Mouse (Mus musculus) adrenal gland, postnatal 36 days (tissue): Measurements from ENCODE around the gene Cdkl2. TPM values are rescaled to one million over a fixed set of nuclear protein-coding genes. Genes with fewer than 3 reads are reported as not detected.

Source experiments
- DNase-seq, 2 experiments: peaks; one replicate each; pipeline ENCODE4 v3.0.0; 2021; ENCODE audit warnings: mixed read lengths in 1 of 2
- long read RNA-seq, 2 experiments: library from polyadenylated mRNA; stranded (forward); transcript quantifications; one replicate each; pipeline ENCODE4 v2.0.0; 2021; ENCODE audit warnings: borderline sequencing depth in 2 of 2
- total RNA-seq, 2 experiments: library from RNA; stranded (reverse); gene quantifications; 2 replicates each; pipeline ENCODE4 v1.2.3; 2021

Gene Cdkl2
- total RNA-seq: 1 to 10 TPM; 4.9 to 6.5 TPM
- long read RNA-seq, experiment 1, full-length matches to known transcripts: 2 of 5 reads
- long read RNA-seq, experiment 1, partial matches to known transcripts: 2 of 5 reads
- long read RNA-seq, experiment 1, other reads (novel, unspliced or antisense): 1 of 5 reads
- long read RNA-seq, experiment 2, partial matches to known transcripts: 0 of 2 reads
- long read RNA-seq, experiment 2, other reads (novel, unspliced or antisense): 1 of 2 reads

GRCm38 (mm10) chr5:92043783-92044182 lies at the start of gene Cdkl2:
Gene Cdkl2, minus strand, starts transcription at chr5:92043883.
- DNase-seq: no peak

DNA sequence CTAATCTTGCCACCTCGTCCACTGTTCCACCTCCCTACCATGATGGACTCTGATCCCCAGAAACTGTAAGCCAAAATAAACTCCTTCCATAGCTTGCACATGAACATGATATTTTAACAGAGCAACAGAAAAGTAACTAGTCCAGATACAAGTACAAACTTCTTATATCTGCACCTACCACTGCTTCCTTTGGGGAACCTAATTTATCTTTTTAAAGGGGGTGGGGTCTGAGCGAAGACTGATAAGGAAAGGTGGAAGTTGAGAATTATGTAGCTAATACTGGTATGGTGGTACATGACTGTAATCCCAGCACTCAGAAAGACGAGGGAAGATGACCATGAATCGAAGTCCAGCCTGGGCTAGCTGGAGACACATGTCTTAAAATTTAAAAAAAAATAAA lies 43.8 kb upstream of the Cdkl2 start:
- no peak for DNase-seq

DNA sequence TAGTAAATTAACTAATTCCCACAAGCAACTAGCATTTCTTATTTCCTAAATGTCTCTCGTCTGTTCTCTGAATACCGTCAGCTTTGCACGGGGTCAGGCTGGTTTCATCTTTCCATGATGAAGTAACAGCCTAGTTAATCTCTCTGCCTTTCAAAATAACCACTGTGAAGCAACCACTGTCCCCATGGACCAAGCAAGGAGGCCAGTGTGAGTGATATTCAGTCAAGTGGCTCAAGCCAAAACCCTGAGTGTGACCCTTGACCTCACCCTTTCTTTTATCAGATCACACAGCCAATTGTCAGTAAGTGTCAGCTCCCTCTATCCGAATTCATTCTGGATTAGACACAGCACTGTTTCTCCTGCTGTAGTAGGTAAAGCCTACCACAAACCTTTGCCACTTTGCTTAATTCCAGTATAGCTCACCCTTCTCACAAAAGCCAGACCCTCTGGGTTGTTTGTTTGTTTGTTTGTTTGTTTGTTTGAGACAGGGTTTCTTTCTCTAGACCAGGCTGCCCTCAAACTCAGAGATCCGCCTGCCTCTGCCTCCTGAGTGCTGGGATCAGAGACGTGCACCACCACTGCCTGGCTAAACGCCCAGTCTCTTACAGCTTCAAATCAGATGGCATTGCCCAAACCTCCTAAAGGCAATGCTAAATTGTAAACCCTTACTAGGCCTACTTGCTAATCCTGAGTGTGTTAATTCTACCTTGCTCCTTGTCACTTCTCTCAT lies 42.3 kb upstream of the Cdkl2 start:
- DNase-seq: peak; percentile 34 to 52

DNA sequence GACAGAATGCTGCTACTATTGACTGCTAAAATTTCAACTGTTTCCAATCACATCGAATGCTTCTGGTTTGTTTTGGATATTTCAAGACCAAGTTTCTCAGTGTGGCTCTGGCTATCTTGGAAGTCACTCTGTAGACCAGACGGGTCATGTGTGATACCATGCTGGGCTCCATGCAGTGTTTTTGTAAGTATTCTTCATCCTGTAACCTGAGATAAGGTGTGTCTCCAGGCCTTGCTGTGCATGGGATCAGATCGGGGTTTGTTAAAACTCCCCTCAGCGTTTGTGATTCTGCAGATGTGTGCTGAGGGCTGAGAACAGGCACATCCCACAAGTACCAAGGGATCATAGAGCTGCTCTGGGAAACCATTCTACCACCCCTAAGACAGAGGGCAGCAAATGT lies 41.6 kb upstream of the Cdkl2 start:
- DNase-seq: no peak

DNA sequence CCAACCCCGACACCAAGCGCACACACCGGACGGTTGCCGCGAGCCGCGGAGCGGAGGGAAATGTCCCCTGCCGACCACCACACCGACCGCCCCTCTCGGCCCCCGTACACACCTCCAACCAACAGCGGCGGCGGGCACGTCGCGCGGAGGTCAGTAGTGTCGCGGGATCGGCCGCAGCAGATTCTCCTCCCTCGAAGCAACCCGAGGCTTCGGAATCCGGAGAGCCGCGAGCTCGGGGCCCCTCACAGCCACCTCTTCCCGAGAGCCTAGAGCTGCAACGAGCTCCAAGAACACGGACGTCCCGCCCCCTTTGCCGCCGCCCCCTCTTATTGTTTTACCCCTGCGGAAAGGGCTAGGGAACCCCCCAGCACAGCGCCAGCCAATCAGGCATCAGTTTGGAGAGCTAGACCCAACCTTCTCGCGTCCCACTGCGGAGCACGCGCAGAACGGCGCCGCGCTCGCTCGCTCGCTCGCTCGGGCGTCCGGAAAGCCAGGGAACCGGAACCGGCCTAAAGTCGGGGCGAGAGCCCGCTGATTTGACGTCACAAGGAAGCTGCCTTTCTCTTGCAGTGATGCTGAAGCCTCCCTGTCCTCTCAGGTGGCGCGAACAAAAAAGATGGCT lies 39.8 kb upstream of the Cdkl2 start, which contains the start of gene G3bp2:
TSS of gene G3bp2 (minus strand) at position 303 of the 622 bp plus-strand sequence.
- peak; percentile 98 for DNase-seq

DNA sequence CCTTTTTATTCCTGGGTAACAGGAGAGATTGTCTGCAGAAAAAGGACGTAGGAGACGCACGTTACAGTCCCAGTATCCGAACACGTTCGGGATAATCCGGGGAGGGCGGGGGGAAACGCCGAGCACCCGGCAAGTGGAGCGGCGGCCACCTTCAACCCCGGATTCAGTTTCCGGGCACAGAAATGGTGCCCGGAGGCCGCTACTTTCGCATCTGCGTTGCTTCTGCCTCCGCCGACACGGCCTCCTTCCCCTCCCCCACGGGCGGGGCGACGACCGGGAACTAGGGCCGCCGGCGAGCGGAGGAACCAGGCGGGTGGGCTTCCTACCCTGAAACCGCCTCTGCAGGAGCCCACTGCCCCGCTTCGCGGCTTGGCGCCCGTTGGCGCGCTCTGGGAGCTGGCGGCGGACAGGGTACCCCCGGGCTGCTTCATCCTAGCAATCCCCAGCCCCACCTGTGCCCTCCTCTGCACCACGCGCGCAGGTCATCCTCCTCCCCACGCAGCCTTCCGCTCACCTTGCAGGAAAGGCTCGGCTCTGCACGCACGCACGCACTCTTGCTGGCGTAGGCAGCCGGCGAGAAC lies 39.2 kb upstream of the Cdkl2 start:
- peak; percentile 72 to 88 for DNase-seq

DNA sequence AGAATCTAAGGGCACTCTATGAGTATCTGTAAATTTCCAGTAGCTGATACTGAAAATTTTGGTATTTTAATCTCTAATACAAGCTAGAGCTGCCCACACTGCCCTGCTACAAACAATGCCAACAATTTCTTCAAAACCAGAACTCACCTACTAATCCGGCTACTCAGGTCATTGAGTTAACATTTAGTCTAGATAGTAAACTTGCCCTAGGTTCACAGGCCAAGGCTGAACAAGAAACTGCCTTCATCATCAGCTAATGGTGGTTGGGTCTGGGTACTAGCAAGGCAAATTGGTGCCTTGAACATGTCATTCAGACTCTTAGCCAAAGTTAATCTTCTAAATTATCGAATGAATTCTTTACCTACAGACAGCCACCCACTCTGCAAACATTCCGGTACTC lies 37.6 kb upstream of the Cdkl2 start:
- DNase-seq: no peak

DNA sequence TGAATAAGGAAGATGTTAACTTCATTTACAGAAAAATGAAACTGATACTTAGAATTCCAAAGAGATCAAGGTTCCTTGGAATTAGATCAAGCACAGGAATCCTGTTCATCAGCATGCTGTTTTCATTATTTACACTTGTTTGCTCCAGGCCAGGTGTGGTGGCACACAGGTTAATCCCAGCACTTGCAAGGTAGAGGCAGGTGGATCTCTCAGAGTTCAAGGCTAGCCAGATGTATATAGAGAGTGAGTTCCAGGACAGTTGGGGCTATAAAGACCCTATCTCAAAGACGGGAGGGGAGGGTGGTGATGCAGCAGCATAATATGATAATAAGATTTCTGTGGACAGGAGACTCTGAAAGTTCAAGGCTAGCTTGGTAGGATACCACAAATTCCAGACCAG lies 36.7 kb upstream of the Cdkl2 start:
- DNase-seq: no peak

GRCm38 (mm10) chr5:92079304-92079703 lies 35.6 kb upstream of the Cdkl2 start:
- DNase-seq: no peak

GRCm38 (mm10) chr5:92078751-92079150 lies 35.1 kb upstream of the Cdkl2 start:
- no peak for DNase-seq

DNA sequence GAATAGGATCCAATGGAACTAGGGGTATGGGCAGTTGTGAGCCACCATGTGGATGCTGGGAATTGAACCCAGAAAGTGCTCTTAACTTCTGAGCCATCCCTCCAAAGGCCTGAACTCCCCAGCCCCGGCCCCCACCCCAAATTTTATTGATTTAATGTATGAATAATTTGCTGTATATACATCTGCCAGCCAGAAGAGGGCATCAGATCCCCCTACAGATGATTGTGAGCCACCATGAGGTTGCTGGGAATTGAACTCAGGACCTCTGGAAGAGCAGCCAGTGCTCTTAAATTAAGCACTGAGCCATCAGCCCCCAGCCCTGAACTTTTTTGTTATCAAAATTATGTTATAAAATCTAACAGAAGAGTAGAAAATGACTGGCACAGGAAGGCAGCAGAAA lies 32.6 kb upstream of the Cdkl2 start:
- DNase-seq: no peak

DNA sequence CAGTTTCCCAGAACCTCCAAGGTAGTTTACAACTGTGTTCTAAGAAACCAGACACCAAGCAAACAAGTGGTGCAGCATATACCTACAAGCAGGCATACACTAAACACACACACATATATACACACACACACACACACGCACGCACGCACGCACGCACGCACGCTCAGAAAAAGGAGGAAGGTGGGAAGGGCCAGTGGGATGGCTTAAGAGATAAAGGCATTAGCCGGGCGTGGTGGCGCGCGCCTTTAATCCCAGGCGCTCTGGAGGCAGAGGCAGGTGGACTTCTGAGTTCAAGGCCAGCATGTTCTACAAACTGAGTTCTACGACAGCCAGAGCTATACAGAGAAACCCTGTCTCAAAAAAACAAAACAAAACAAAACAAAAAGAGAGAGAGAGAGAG lies 30.4 kb upstream of the Cdkl2 start:
- no peak for DNase-seq

- no peak for DNase-seq
These were observed 19.5 kb upstream of the Cdkl2 start for GRCm38 (mm10) chr5:92063192-92063591.

- DNase-seq: no peak
These were observed 9.2 kb upstream of the Cdkl2 start for GRCm38 (mm10) chr5:92052866-92053265.

GRCm38 (mm10) chr5:92050419-92050818 lies 6.7 kb upstream of the Cdkl2 start:
- no peak for DNase-seq

DNA sequence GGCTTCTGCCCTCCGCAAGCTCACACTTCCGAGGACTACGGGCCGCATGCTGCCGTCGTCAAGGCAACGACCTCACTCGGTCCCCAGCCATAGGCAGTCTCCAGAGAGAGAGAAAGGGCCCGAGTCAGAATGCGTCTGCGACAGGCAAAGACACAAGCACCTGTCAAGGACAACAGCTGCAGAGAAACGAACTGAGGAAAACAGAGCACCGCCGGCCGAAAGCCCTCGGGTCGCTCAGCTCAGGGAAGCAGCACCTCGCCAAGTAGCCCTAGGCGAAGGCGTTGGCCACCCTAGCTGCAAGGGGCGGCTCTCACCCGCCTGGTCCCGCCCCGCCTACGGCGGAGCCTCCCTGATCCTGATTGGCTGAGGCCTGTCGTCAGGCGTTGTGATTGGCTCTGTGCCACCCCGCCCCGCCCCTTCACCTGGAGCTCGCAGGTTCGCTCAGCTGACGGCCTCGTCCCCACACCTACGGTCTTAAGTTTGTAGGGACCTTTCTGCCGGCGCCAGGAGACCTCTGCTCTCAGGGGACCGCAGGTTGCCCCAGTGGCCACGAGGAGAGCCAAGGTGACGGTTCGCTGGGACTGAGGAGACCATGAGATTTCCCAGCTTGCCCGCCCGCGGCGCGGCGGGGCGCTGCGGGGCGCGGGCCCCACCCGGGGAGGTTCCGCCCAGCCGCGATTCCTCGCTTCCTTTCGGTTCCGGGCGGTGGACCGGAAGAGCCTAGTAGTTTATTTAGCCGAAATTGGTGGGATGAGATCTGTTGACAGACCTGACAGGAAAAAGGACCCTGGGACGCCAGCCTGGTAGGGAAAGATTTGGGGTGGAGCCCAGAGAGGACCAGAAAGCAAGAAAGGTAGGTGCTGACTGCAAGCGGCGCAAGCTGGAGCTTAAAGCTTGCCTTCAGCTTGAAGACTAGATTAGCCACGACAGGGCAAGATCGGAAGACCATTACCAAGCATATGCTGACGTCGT lies 1.0 kb downstream of the Cdkl2 start:
- peak; percentile 94 to 95 for DNase-seq

- no peak for DNase-seq
These were observed 23.7 kb downstream of the Cdkl2 start for GRCm38 (mm10) chr5:92019960-92020359.

DNA sequence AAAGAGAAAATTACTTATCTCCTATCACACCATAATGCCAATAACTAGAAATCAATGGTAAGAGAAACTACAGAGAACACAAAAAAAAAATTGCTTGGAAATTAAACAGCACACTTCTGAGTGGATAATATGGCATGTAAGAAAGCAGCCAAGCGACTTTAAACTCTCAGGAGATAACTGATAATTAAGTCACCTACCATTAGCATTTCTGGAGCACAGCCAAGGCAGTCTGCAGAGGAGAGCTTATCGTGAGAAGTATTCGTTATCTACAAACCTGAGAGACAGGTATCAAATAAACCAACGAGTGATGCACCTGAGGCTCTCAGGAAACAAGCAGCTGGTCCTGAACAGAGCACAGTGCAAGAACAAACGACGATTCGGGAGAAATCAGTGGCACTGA lies 31.9 kb downstream of the Cdkl2 start:
- DNase-seq: no peak

DNA sequence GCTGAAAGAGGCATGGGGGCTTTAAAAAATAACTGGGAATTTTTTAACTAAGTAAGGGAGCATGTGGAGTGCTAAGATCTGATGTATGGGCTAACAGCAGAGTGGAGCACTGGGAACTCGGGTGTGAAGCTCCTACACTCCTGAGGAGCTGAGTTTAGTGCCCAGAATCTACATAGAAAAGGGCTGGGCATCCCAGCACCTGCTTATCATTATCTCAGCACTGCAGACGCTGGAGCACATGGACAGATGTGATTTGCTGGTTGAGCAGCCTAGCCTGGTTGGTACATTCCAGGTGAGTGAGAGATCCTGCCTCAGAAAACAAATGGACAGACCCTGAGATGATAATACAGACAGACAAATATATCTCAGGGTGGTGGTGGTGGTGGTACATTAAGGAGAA lies 33.9 kb downstream of the Cdkl2 start:
- no peak for DNase-seq

- peak; percentile 3 to 37 for DNase-seq
These were observed 40.7 kb downstream of the Cdkl2 start for GRCm38 (mm10) chr5:92003011-92003410.

- peak in 1 of 2 experiments; percentile 12 for DNase-seq
These were observed 42.9 kb downstream of the Cdkl2 start for GRCm38 (mm10) chr5:92000770-92001169.

DNA sequence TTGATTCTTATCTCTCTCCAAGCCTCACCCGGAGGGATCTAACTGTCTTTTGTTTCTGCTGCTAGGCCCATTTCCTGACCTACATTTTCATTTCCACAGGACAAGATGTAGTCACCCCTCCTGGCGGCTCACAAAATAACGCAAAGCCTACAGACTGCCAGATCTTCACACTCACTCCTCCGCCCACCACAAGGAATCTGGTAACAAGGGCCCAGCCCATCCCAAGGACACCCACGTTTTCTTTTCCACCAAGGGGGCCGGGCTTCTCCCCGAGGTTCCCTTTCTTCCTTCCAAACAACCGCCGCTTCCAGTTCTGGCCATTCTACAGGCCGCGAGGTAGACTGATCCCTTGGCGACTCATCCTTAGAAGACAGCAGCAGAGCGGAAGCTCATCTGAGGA lies 49.1 kb downstream of the Cdkl2 start:
- peak; percentile 16 to 26 for DNase-seq
